Mouse (Mus musculus) frontal cortex, postnatal 14 days (tissue): ENCODE data around the gene Polr2a.

ENCODE experiments used
- DNase-seq, 2 experiments: peaks; one replicate each; pipeline ENCODE4 v3.0.0; 2022; ENCODE audit warnings: low spot score in 2 of 2

Gene Polr2a

GRCm38 (mm10) chr11:69758478-69758970 is at the start of gene Polr2a:
Polr2a (minus strand) TSS chr11:69758637.
- peak; percentile 96 for DNase-seq

GRCm38 (mm10) chr11:69807641-69808040 is 49.2 kb upstream of the Polr2a start:
- DNase-seq = no peak

GRCm38 (mm10) chr11:69806378-69806777 is 47.9 kb upstream of the Polr2a start:
- no peak for DNase-seq

GRCm38 (mm10) chr11:69804972-69805909 is 46.8 kb upstream of the Polr2a start, which contains the start of gene Tmem102:
Tmem102 (minus strand) TSS chr11:69805624.
- no peak for DNase-seq

GRCm38 (mm10) chr11:69804652-69804940 is 46.2 kb upstream of the Polr2a start:
- no peak for DNase-seq

- peak in 1 of 2 experiments; percentile 55 for DNase-seq
These were observed 45.6 kb upstream of the Polr2a start for GRCm38 (mm10) chr11:69803786-69804651.

- DNase-seq = no peak
These were observed 44.9 kb upstream of the Polr2a start for GRCm38 (mm10) chr11:69803328-69803727.

GRCm38 (mm10) chr11:69802648-69803105 is 44.2 kb upstream of the Polr2a start:
- peak; percentile 69 to 79 for DNase-seq

- DNase-seq = no peak
These were observed 43.0 kb upstream of the Polr2a start, which contains the start of gene Fgf11 for GRCm38 (mm10) chr11:69801379-69801977. Fgf11 (minus strand) TSS chr11:69801857.

- DNase-seq = no peak
These were observed 42.2 kb upstream of the Polr2a start for GRCm38 (mm10) chr11:69800392-69801197.

GRCm38 (mm10) chr11:69800138-69800391 is 41.6 kb upstream of the Polr2a start:
- DNase-seq = no peak

GRCm38 (mm10) chr11:69799394-69800137 is 41.1 kb upstream of the Polr2a start:
- DNase-seq = no peak

GRCm38 (mm10) chr11:69797924-69798323 is 39.5 kb upstream of the Polr2a start:
- no peak for DNase-seq

GRCm38 (mm10) chr11:69795983-69796435 is 37.6 kb upstream of the Polr2a start:
- DNase-seq = no peak

- peak; percentile 82 to 86 for DNase-seq
These were observed 36.9 kb upstream of the Polr2a start, which contains the start of gene Chrnb1 for GRCm38 (mm10) chr11:69795168-69795982. Chrnb1 (minus strand) TSS chr11:69795943.

- no peak for DNase-seq
These were observed 35.0 kb upstream of the Polr2a start for GRCm38 (mm10) chr11:69793429-69793828.

- no peak for DNase-seq
These were observed 33.0 kb upstream of the Polr2a start for GRCm38 (mm10) chr11:69791420-69791819.

GRCm38 (mm10) chr11:69789431-69789830 is 31.0 kb upstream of the Polr2a start:
- no peak for DNase-seq

GRCm38 (mm10) chr11:69787306-69787705 is 28.9 kb upstream of the Polr2a start:
- DNase-seq = no peak
